Mouse (Mus musculus) hindbrain, embryonic 12.5 days (tissue): ENCODE measurements around the gene Mgat4e. TPM values are rescaled to one million over a fixed set of nuclear protein-coding genes. Genes with fewer than 3 reads are reported as not detected.
"Not testable (repeated sequence)": the region's sequence is repeated elsewhere in the genome, so short reads cannot be mapped to it uniquely, and the experiment has no call there.

Experiments
- ATAC-seq: fragments of 200-750 bp; cut with Nextera tagmentation; 2 replicates; pipeline ENCODE4 v1.8.0; 2017; ENCODE audit warnings: moderate TSS enrichment; ENCODE audit not compliant: low FRiP score
- H3K27ac ChIP-seq: fragments of 300-500 bp; sonication (generic); 2 replicates; pipeline ENCODE4 v1.5.1; 2016; ENCODE audit warnings: mild to moderate bottlenecking
- H3K27me3 ChIP-seq: fragments of 300-500 bp; sonication (generic); 2 replicates; pipeline ENCODE4 v1.6.1; 2016; ENCODE audit warnings: mild to moderate bottlenecking
- H3K36me3 ChIP-seq: fragments of 300-500 bp; sonication (generic); 2 replicates; pipeline ENCODE4 v1.6.1; 2016; ENCODE audit warnings: mild to moderate bottlenecking
- H3K4me1 ChIP-seq: fragments of 300-500 bp; sonication (generic); 2 replicates; pipeline ENCODE4 v1.6.1; 2016
- H3K4me2 ChIP-seq: fragments of 300-500 bp; sonication (generic); replicated peaks from 2 replicates; pipeline ENCODE4 v1.6.1; 2016; ENCODE audit warnings: mild to moderate bottlenecking
- H3K4me3 ChIP-seq: fragments of 300-500 bp; sonication (generic); 2 replicates; pipeline ENCODE4 v1.5.1; 2016; ENCODE audit warnings: mild to moderate bottlenecking
- H3K9ac ChIP-seq: fragments of 300-500 bp; sonication (generic); 2 replicates; pipeline ENCODE4 v1.6.1; 2016; ENCODE audit warnings: mild to moderate bottlenecking, moderate library complexity
- H3K9me3 ChIP-seq: fragments of 300-500 bp; sonication (generic); replicated peaks from 2 replicates; pipeline ENCODE4 v1.6.1; 2016; ENCODE audit warnings: mild to moderate bottlenecking
- WGBS: fragments of 180-500 bp; shearing (Covaris S2); methylation state at CpG from one replicate; pipeline ENCODE4 v1.1.7; 2016; 5-methylcytosine and 5-hydroxymethylcytosine counted together
- polyA plus RNA-seq: library from polyadenylated mRNA; unstranded; fragments of >200 nt; fragmentation: Nextera tagmentation; extraction: Ambion mirVana; gene quantifications from 2 replicates; pipeline ENCODE4 v1.2.1, GENCODE M21; 2016

Gene Mgat4e
- polyA plus RNA-seq, 1 experiment from 2014 or later, result not detected

DNA sequence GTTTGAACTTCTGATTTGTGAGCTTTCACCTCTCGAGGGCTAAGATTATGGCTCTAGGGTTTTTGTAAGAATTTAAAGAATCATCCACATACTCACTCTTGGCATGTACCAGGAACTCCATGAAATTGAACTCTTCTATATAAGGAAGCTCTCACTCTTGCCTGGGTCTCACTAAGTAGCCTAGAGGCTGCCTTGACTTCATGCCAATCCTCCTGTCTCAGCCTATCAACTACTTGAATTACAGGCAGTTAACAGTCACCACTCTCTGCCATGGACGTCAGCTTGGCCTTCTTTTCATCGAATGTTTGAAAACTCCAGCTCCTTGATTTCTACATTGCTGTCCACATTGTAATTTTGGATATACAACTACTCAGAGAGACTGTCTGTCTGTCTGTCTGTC lies 2.9 kb upstream of the Mgat4e start:
- Histone ChIP-seq H3K27me3 (no peaks in the 10 kb centered on the region), H3K27ac (no peak overlapping the region), H3K4me2 (no peak overlapping the region), H3K4me3 (no peak overlapping the region), H3K4me1 (peaks cover 17% of the 10 kb centered on the region), H3K9ac (no peak overlapping the region), H3K36me3 (no peaks in the 10 kb centered on the region), H3K9me3 (no peaks in the 10 kb centered on the region)
- 69% methylated on average over 3 of the region's 3 CpGs for WGBS
- no peak for ATAC-seq

DNA sequence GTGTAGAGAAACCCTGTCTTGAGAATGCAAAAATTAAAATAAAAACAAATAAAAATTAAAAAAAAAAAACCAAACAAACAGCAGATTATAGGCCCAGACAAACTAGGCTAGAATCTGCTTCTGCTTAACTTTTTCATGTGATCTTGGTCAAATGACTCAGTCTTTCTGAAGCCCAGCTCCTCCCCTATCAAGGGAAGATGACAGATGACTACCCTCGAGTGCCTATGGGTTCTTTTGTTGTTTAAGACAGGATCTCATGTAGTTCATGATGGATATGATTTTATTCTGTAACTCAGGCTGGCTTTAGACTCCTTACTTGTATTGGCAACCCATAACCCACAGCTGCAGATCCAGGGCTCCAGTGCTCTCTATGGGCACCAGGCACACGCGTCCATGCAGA lies 2.4 kb upstream of the Mgat4e start:
- WGBS, result 78% methylated on average over 3 of the region's 3 CpGs
- H3K9ac ChIP-seq, result no peak overlapping the region
- H3K27ac ChIP-seq, result no peak overlapping the region
- no peaks in the 10 kb centered on the region for H3K27me3 ChIP-seq
- no peaks in the 10 kb centered on the region for H3K9me3 ChIP-seq
- H3K4me1 ChIP-seq, result peaks cover 13% of the 10 kb centered on the region
- no peaks in the 10 kb centered on the region for H3K36me3 ChIP-seq
- no peak overlapping the region for H3K4me2 ChIP-seq
- H3K4me3 ChIP-seq, result no peak overlapping the region
- ATAC-seq, result no peak

DNA sequence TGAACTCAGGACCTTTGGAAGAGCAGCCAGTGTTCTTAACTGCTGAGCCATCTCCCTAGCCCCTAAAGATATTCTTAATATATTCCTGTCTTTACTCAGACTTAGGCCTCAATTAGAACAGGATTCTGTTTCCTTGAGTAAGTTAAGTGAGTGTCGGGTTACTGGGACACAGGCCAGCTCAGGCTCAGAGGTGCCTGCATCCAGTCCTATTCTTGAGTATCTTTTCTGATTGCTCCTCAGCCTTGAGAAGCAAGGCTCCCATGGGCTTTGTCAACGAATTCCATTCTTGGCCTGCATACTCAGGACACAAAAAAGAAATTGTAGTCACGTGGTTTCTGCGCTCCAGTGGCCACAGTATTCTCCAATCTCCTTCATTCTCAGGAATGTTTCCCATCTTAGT lies 1.3 kb downstream of the Mgat4e start:
- Histone ChIP-seq H3K4me1 (no peaks in the 10 kb centered on the region), H3K36me3 (no peaks in the 10 kb centered on the region), H3K27ac (no peak overlapping the region), H3K4me2 (no peak overlapping the region), H3K4me3 (no peak overlapping the region), H3K9me3 (no peaks in the 10 kb centered on the region), H3K27me3 (no peaks in the 10 kb centered on the region), H3K9ac (no peak overlapping the region)
- ATAC-seq, result no peak
- WGBS, result 67% methylated on average over 4 of the region's 4 CpGs

DNA sequence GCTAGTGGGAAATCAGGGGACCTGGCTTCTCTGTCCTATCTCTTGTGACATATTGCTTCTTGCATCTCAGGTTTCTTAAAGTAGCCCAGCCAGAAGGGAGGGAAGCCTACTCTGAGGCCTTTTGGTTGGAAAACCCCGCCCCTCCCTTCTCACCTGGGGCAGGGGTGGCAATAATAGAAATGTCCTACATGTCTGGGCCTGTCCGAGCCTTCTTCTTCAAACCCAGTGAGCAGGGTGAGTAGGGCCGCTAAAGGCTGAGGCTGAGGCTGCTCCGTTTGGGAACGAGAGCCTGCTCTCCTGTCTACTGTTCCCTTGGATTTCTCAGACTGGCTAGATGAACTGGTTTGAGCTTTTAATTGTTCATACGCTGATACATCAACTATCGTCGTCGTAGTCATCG lies 8.9 kb downstream of the Mgat4e start:
- Histone ChIP-seq H3K36me3 (no peaks in the 10 kb centered on the region), H3K27me3 (no peaks in the 10 kb centered on the region), H3K4me1 (no peaks in the 10 kb centered on the region), H3K27ac (no peak overlapping the region), H3K9ac (no peak overlapping the region), H3K4me2 (no peak overlapping the region), H3K9me3 (no peaks in the 10 kb centered on the region), H3K4me3 (no peak overlapping the region)
- WGBS, result 91% methylated on average over 10 of the region's 10 CpGs
- ATAC-seq, result no peak

DNA sequence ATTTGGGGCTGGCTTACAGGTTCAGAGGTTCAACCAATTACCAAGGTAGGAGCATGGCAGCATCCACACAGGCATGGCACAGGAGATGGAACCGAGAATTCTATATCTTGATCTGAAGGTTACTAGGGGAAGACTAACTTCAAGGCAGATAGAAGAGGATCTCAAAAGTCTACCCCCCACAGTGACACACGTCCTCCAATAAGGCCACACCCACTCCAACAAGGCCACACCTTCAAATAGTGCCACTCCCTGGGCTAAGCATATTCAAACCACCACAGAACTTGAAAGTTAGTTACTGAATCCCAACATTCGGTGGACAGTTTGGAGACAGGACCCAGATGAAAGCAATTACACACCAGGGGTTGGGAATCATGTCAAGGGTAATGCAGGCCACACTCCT lies 14.0 kb downstream of the Mgat4e start:
- no peak overlapping the region for H3K4me2 ChIP-seq
- H3K9ac ChIP-seq, result no peak overlapping the region
- 78% methylated on average over 3 of the region's 3 CpGs for WGBS
- no peaks in the 10 kb centered on the region for H3K9me3 ChIP-seq
- H3K27ac ChIP-seq, result no peak overlapping the region
- ATAC-seq, result no peak
- H3K27me3 ChIP-seq, result no peaks in the 10 kb centered on the region
- no peaks in the 10 kb centered on the region for H3K36me3 ChIP-seq
- no peaks in the 10 kb centered on the region for H3K4me1 ChIP-seq
- no peak overlapping the region for H3K4me3 ChIP-seq

DNA sequence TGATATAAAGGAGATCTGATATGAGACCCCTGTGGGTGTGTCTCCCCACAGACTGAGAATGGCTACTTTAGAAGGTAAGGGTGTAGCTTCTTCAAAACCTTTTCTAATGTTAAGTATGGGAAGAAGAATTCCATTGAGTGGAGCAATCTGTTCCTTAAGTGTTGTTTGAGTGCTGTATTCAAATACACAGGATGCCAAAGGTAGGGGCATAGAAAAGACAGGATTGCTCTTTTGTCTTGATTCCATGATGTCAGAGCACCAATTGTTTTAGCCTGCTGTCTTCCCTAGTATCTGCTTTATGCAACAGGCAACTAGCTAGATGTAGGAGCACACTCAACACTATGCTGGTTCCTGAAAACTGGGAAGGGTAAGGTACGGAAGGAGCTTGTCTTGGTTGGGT lies 14.4 kb downstream of the Mgat4e start:
- WGBS, result 100% methylated on average over 1 of the region's 1 CpGs
- no peak for ATAC-seq

DNA sequence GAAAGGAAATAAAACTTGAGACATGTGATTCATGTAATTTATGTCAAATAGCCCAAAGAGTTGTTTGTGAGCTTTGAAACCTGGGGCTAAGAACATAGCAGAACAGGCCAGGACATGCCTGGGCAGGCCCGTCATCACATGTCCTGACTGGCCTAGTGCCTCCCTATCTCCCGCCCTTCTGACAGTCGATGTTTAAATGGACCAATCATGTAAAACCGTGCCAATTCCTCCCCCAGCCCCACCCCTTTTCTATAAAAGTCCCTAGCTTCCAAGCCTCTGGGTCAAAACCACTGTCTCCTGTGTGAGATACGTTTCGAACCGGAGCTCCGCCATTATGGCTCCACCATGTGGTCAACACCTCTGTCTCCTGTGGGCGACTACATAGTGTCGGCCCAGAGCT lies 15.8 kb downstream of the Mgat4e start:
- H3K36me3 ChIP-seq, H3K4me3 ChIP-seq, H3K4me2 ChIP-seq, H3K4me1 ChIP-seq, H3K9me3 ChIP-seq, H3K9ac ChIP-seq, ATAC-seq, H3K27me3 ChIP-seq, H3K27ac ChIP-seq: not testable (repeated sequence)
- WGBS, result 88% methylated on average over 10 of the region's 10 CpGs

More for the DNA sequence above, 14.4 kb downstream of the Mgat4e start:
- Histone ChIP-seq H3K4me3 (no peak overlapping the region), H3K27me3 (no peaks in the 10 kb centered on the region), H3K36me3 (no peaks in the 10 kb centered on the region), H3K9me3 (no peaks in the 10 kb centered on the region), H3K9ac (no peak overlapping the region), H3K4me1 (no peaks in the 10 kb centered on the region), H3K4me2 (no peak overlapping the region), H3K27ac (no peak overlapping the region)

DNA sequence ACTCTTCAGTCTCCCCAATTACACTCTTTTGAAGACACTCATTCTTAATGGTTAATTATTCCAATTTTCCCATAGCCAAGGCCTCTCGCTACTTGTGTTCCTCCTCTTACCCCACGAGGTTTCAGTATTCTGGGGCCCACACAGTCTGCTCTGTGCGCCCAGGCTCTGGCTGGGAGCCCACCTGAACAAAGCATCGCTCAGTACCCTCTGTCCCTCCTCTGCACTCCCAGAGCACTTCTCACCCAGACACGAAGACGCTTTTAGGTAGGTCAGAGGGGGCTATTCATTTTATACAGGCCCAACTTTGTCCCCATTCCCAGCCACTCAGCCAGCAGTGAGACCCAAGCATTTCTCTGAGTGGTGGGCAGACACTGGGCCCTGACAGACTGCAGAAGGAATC lies 18.9 kb downstream of the Mgat4e start:
- Histone ChIP-seq H3K4me1 (no peaks in the 10 kb centered on the region), H3K4me3 (no peak overlapping the region), H3K4me2 (no peak overlapping the region), H3K9ac (no peak overlapping the region), H3K27ac (no peak overlapping the region), H3K9me3 (no peaks in the 10 kb centered on the region), H3K27me3 (no peaks in the 10 kb centered on the region), H3K36me3 (no peaks in the 10 kb centered on the region)
- ATAC-seq, result no peak
- WGBS, result 83% methylated on average over 6 of the region's 6 CpGs

DNA sequence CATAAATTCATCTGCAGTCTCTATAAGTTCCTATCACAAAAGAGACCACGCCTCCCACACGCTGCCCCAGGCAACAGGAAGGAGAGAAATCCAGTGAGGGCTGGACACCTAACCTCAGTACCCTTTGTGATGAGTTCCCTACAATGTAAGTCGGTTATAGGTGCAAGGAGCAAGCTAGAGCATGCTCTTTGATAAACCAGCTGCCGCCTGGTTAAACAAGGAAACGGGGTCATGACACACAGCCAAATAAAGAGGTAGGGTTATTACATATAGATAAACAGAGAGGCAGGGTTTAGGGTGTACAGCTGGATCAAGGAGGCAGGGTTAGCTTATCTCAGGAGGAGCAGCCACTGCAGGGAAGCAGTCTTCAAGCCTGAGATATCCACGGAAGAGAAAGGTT lies 22.7 kb downstream of the Mgat4e start:
- ATAC-seq, result no peak
- no peaks in the 10 kb centered on the region for H3K4me1 ChIP-seq
- H3K27me3 ChIP-seq, result no peaks in the 10 kb centered on the region
- no peaks in the 10 kb centered on the region for H3K9me3 ChIP-seq
- H3K4me2 ChIP-seq, result no peak overlapping the region
- H3K9ac ChIP-seq, result no peak overlapping the region
- no peak overlapping the region for H3K27ac ChIP-seq
- no peaks in the 10 kb centered on the region for H3K36me3 ChIP-seq
- 88% methylated on average over 6 of the region's 6 CpGs for WGBS
- H3K4me3 ChIP-seq, result no peak overlapping the region

DNA sequence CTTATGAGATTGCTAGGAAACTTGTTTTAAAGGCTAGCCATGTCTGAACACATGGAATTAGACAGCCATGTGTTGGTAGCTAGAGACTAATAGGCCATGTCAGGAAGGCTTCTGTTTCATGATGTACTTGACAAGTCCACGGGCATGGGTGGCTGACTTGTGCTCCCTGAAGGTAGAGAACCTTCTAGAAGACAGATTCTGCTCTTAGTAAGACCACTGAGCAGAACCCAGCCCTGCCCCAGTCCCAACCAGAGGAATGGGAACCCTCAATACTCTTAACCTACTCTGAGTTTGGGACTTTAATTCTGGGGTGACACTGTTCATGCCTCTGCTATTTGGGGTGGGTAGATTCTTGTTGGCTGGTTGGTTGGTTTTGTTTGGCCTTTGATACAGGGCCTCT lies 24.5 kb downstream of the Mgat4e start:
- no peaks in the 10 kb centered on the region for H3K4me1 ChIP-seq
- no peak overlapping the region for H3K27ac ChIP-seq
- no peak overlapping the region for H3K9ac ChIP-seq
- no peaks in the 10 kb centered on the region for H3K27me3 ChIP-seq
- no peak for ATAC-seq
- H3K9me3 ChIP-seq, result no peaks in the 10 kb centered on the region
- no peak overlapping the region for H3K4me2 ChIP-seq
- H3K36me3 ChIP-seq, result no peaks in the 10 kb centered on the region
- 89% methylated on average over 1 of the region's 1 CpGs for WGBS
- H3K4me3 ChIP-seq, result no peak overlapping the region

DNA sequence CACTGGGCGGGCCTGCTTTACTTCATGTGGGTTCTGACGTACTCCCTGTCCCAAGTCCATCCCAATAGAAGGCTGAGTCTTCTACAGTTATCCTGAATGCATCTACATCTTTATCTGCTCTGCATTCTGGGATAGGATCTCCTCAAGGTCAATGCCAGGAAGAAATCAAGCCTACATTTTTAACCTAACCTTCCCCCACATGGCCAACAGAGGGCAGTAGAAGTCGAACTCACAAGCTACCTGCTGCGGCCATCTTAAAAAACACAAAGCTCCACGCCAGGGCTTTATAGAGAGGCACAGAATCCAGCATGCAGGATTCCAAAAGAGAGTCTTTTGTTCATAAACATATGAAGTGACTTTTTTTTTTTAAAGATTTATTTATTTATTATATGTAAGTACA lies 25.1 kb downstream of the Mgat4e start:
- WGBS, result 77% methylated on average over 5 of the region's 5 CpGs
- no peak for ATAC-seq
- Histone ChIP-seq H3K27me3 (no peaks in the 10 kb centered on the region), H3K4me2 (no peak overlapping the region), H3K36me3 (no peaks in the 10 kb centered on the region), H3K9me3 (no peaks in the 10 kb centered on the region), H3K9ac (no peak overlapping the region), H3K4me3 (no peak overlapping the region), H3K4me1 (no peaks in the 10 kb centered on the region), H3K27ac (no peak overlapping the region)

DNA sequence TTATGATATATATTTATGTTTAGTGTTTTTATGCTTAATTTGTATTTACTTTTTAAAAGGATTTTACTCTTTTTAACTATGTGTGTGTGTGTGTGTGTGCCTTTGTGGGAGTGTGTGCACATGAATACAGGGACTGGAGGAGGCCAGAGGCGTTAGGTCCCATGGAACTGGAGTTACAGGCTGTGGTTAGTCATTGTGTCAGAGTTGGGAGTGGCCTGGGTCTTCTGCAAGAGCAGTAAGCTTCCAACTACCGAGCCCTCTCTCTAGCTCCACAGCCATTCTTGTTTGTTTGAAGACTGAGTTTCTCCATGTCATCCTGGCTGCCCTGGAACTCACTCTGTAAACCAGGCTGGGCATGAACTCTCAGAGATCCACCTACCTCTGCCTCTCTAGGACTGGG lies 27.2 kb downstream of the Mgat4e start:
- Histone ChIP-seq H3K9ac (no peak overlapping the region), H3K36me3 (no peaks in the 10 kb centered on the region), H3K4me2 (no peak overlapping the region), H3K4me3 (no peak overlapping the region), H3K27ac (no peak overlapping the region), H3K9me3 (no peaks in the 10 kb centered on the region), H3K27me3 (no peaks in the 10 kb centered on the region), H3K4me1 (no peaks in the 10 kb centered on the region)
- 64% methylated on average over 2 of the region's 2 CpGs for WGBS
- ATAC-seq, result no peak

DNA sequence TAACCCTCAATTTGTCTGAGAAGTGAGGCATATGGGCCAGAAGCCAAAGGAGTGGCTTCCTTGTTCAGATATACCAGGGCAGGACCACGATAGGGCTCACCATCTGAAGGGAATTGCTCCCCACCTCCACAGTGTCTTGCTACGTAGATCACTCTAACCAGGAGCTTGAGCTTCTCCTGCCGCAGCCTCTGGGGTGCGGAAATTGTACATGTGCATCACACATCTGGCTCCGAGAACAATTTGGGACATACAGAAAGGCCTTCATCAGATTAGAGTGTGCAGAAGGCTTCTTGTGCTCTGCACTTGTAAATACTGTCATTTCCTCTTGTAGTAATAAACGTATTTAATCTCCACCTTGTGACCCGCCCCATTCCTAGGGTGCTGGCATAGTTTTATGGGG lies 28.3 kb downstream of the Mgat4e start:
- H3K4me2 ChIP-seq, result no peak overlapping the region
- H3K9me3 ChIP-seq, result no peaks in the 10 kb centered on the region
- 0 out of 2 replicates have a peak, but pooled peaks cover 5% of the 10 kb centered on the region for H3K4me1 ChIP-seq
- no peaks in the 10 kb centered on the region for H3K36me3 ChIP-seq
- no peaks in the 10 kb centered on the region for H3K27me3 ChIP-seq
- no peak for ATAC-seq
- H3K4me3 ChIP-seq, result no peak overlapping the region
- no peak overlapping the region for H3K9ac ChIP-seq
- no peak overlapping the region for H3K27ac ChIP-seq
- 83% methylated on average over 7 of the region's 7 CpGs for WGBS
